Mouse (Mus musculus) MEL (cell line): ENCODE results near the gene Cyfip1.

ENCODE experiments used
- CTCF ChIP-seq, 3 experiments: IDR thresholded peaks in 2 of 3; conservative IDR thresholded peaks in 1 of 3; 2 replicates each; pipeline ENCODE4 v1.5.1; 2011 to 2012; ENCODE audit warnings: low read length in 3 of 3, low read depth in 2 of 3, mild to moderate bottlenecking in 2 of 3, improper control_type of control experiment in 1 of 3, inconsistent platforms in 1 of 3, mixed read lengths in 1 of 3, moderate library complexity in 1 of 3; ENCODE audit not compliant: control insufficient read depth in 1 of 3, insufficient read depth in 1 of 3, poor library complexity in 1 of 3, severe bottlenecking in 1 of 3
- KAT2A ChIP-seq: conservative IDR thresholded peaks from 2 replicates; pipeline ENCODE4 v1.6.1; 2012; ENCODE audit warnings: low read depth, low read length, improper control_type of control experiment, inconsistent platforms
- POLR2A ChIP-seq, 2 experiments: IDR thresholded peaks; 2 replicates each; pipeline ENCODE4 v1.6.1; 2011 to 2012; ENCODE audit warnings: low read length in 2 of 2, mild to moderate bottlenecking in 2 of 2, control low read depth in 1 of 2, improper control_type of control experiment in 1 of 2, low read depth in 1 of 2, moderate library complexity in 1 of 2; ENCODE audit not compliant: control insufficient read depth in 1 of 2, insufficient read depth in 1 of 2, poor library complexity in 1 of 2

GRCm38 (mm10) chr7:55841977-55842503 is 495 bp downstream of the Cyfip1 start:
- TF ChIP-seq POLR2A (IDR thresholded peaks at IDR 0.05; ENCODE audit: control insufficient read depth in 1 of 2, insufficient read depth in 1 of 2, low read depth in 1 of 2, low read length in 2 of 2, poor library complexity in 1 of 2): peak; percentile 64 to 72
- 0 out of 6 replicates have a peak, but pooled peaks of 1 of the 3 experiments have one; percentile 3 for TF ChIP-seq CTCF (IDR thresholded peaks at IDR 0.05 in 2 of 3, conservative IDR thresholded peaks at IDR 0.05 in 1 of 3; ENCODE audit: control insufficient read depth in 1 of 3, insufficient read depth in 1 of 3, low read depth in 2 of 3, low read length in 3 of 3, poor library complexity in 1 of 3, severe bottlenecking in 1 of 3)
- no peak; the same call in 1 of the 2 replicates for TF ChIP-seq KAT2A
